Mouse (Mus musculus) CH12.LX (cell line): ENCODE results near the gene Pcdh8.

ENCODE experiments used
- CTCF ChIP-seq, 2 experiments: IDR thresholded peaks in 1 of 2; conservative IDR thresholded peaks in 1 of 2; 2 replicates each; pipeline ENCODE4 v1.5.1; 2011 to 2012; ENCODE audit warnings: low read depth in 2 of 2, low read length in 2 of 2, improper control_type of control experiment in 1 of 2, inconsistent platforms in 1 of 2, mild to moderate bottlenecking in 1 of 2, moderate library complexity in 1 of 2
- E2F4 ChIP-seq: IDR thresholded peaks from 2 replicates; pipeline ENCODE4 v1.6.1; 2011; ENCODE audit warnings: low read depth, low read length, improper control_type of control experiment; ENCODE audit not compliant: insufficient replicate concordance
- EP300 ChIP-seq: IDR thresholded peaks from 2 replicates; pipeline ENCODE4 v1.6.1; 2011; ENCODE audit warnings: low read length, improper control_type of control experiment
- ETS1 ChIP-seq: conservative IDR thresholded peaks from 2 replicates; pipeline ENCODE4 v1.6.1; 2012; ENCODE audit warnings: low read depth, mild to moderate bottlenecking, inconsistent platforms, low read length, improper control_type of control experiment, moderate library complexity
- GABPA ChIP-seq: IDR thresholded peaks from 2 replicates; pipeline ENCODE4 v1.6.1; 2012; ENCODE audit warnings: low read depth, low read length, improper control_type of control experiment, inconsistent platforms; ENCODE audit not compliant: insufficient replicate concordance
- POLR2A ChIP-seq: IDR thresholded peaks from 2 replicates; pipeline ENCODE4 v1.6.1; 2011; ENCODE audit warnings: low read depth, mild to moderate bottlenecking, improper control_type of control experiment, low read length
- RAD21 ChIP-seq: IDR thresholded peaks from 2 replicates; pipeline ENCODE4 v1.6.1; 2011; ENCODE audit warnings: low read depth, mild to moderate bottlenecking, low read length, improper control_type of control experiment, moderate library complexity
- RCOR1 ChIP-seq: conservative IDR thresholded peaks from 2 replicates; pipeline ENCODE4 v1.6.1; 2012; ENCODE audit warnings: low read depth, mild to moderate bottlenecking, inconsistent platforms, low read length, improper control_type of control experiment
- TBP ChIP-seq: conservative IDR thresholded peaks from 2 replicates; pipeline ENCODE4 v1.6.1; 2011; ENCODE audit warnings: low read depth, low read length, improper control_type of control experiment
- UBTF ChIP-seq: IDR thresholded peaks from 2 replicates; pipeline ENCODE4 v1.6.1; 2012; ENCODE audit warnings: low read depth, mild to moderate bottlenecking, inconsistent platforms, low read length, improper control_type of control experiment, moderate library complexity

GRCm38 (mm10) chr14:79779841-79780240 lies 8.7 kb upstream of the Pcdh8 start:
- TF ChIP-seq ETS1 (no peak), EP300 (no peak), CTCF (conservative IDR thresholded peaks at IDR 0.05 in 1 of 2, IDR thresholded peaks at IDR 0.05 in 1 of 2; ENCODE audit: low read depth in 2 of 2, low read length in 2 of 2) (no peak), TBP (no peak), E2F4 (no peak), GABPA (no peak), UBTF (no peak), RAD21 (no peak), POLR2A (no peak), RCOR1 (no peak)
